ENCODE assay signal across 25 mouse cellular contexts in the genomic region with DNA sequence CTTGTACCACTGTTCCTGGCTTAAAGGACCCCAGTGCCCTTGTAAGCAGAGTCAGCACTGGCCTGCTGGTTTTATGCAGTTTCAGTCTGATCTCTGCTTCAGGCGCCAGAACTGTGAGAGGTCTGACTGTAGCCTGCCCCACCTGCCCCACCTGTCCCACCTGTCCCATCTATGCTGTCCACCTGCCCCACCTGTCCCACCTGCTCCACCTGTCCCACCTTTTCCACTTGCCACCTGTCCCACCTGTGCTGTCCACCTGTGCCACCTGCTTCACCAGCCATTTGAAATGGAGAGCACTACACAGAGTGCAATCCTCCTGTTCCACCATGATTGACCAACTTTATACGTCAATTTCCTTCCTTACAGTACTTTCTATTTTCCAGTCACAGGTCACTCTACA.
"Had no signal": no experiment of that assay in that cellular context is flagged by ENCODE, and none has a peak within 500 bp of the region (broad histone marks: within the 10 kb centered on the region; RNA-seq: fewer than 3 reads in every experiment).

No protein-coding gene starts in this region.

- H3K36me3 ChIP-seq: embryonic facial prominence, embryonic 10.5 days; embryonic facial prominence, embryonic 12.5 days; embryonic facial prominence, embryonic 13.5 days; embryonic facial prominence, embryonic 15.5 days; forebrain, embryonic 10.5 days; forebrain, embryonic 12.5 days; forebrain, embryonic 15.5 days; heart, embryonic 10.5 days had no signal

- H3K9ac ChIP-seq: embryonic facial prominence, embryonic 12.5 days; embryonic facial prominence, embryonic 13.5 days; embryonic facial prominence, embryonic 15.5 days; forebrain, embryonic 12.5 days; forebrain, embryonic 13.5 days; forebrain, embryonic 15.5 days; forebrain, postnatal 0 days had no signal

- H3K9me3 ChIP-seq: embryonic facial prominence, embryonic 10.5 days; embryonic facial prominence, embryonic 12.5 days; embryonic facial prominence, embryonic 13.5 days; embryonic facial prominence, embryonic 15.5 days; forebrain, embryonic 10.5 days; forebrain, embryonic 12.5 days; forebrain, embryonic 13.5 days; forebrain, embryonic 15.5 days; heart, embryonic 10.5 days had no signal

- H3K4me1 ChIP-seq: embryonic facial prominence, embryonic 10.5 days; embryonic facial prominence, embryonic 12.5 days; embryonic facial prominence, embryonic 13.5 days; embryonic facial prominence, embryonic 15.5 days; forebrain, embryonic 10.5 days; forebrain, embryonic 12.5 days; forebrain, embryonic 13.5 days; heart, embryonic 10.5 days had no signal

- ATAC-seq: forebrain, embryonic 13.5 days; forebrain, embryonic 14.5 days; forebrain, embryonic 15.5 days; forebrain, embryonic 16.5 days; forebrain, postnatal 0 days had no signal

- H3K4me3 ChIP-seq: embryonic facial prominence, embryonic 10.5 days; embryonic facial prominence, embryonic 12.5 days; embryonic facial prominence, embryonic 13.5 days; embryonic facial prominence, embryonic 15.5 days; erythroblast, embryonic 14.5 days; forebrain, embryonic 10.5 days; forebrain, embryonic 12.5 days; forebrain, embryonic 13.5 days; forebrain, embryonic 15.5 days; gastrocnemius, adult 2 months; heart, adult 2 months; heart, embryonic 10.5 days had no signal

- H3K4me2 ChIP-seq: embryonic facial prominence, embryonic 12.5 days; embryonic facial prominence, embryonic 13.5 days; embryonic facial prominence, embryonic 15.5 days; forebrain, embryonic 12.5 days; forebrain, embryonic 13.5 days; forebrain, embryonic 15.5 days; heart, embryonic 11.5 days had no signal

- H3K27me3 ChIP-seq: embryonic facial prominence, embryonic 12.5 days; embryonic facial prominence, embryonic 13.5 days; embryonic facial prominence, embryonic 15.5 days; forebrain, embryonic 12.5 days; forebrain, embryonic 13.5 days; forebrain, embryonic 15.5 days had no signal

- DNase-seq: cerebellum, adult 9-11 months; cerebellum, postnatal 14 days; embryo, embryonic 11 days; forebrain, postnatal 0 days; gastrocnemius, adult 2 months; gastrocnemius, postnatal 10 days; gastrocnemius, postnatal 14 days; gastrocnemius, postnatal 25 days; gastrocnemius, postnatal 36 days; heart, adult 11 months; heart, adult 18-20 months; heart, adult 2 months had no signal

- H3K27ac ChIP-seq: embryonic facial prominence, embryonic 10.5 days; embryonic facial prominence, embryonic 12.5 days; embryonic facial prominence, embryonic 13.5 days; embryonic facial prominence, embryonic 15.5 days; forebrain, embryonic 10.5 days; forebrain, embryonic 12.5 days; forebrain, embryonic 13.5 days; forebrain, embryonic 15.5 days; gastrocnemius, adult 2 months; heart, adult 2 months; heart, embryonic 10.5 days had no signal
